Comparison of ENCODE assay signal across 12 mouse cellular contexts in genomic region chr9:70241411-70241961, GRCm38 (mm10). TPM values are rescaled to one million over a fixed set of nuclear protein-coding genes. Genes with fewer than 3 reads are reported as not detected.
DNase-seq lines count a peak whose midpoint lies in the region; ATAC-seq lines count a peak whose summit lies in the region.
"Had no signal": no experiment of that assay in that cellular context is flagged by ENCODE, and none has a peak within 500 bp of the region (broad histone marks: within the 10 kb centered on the region; RNA-seq: fewer than 3 reads in every experiment).

No protein-coding gene starts in this region.

- no peaks in the 10 kb centered on the region for H3K27me3 ChIP-seq in limb, embryonic 11.5 days (ENCODE audit: control insufficient read depth, insufficient read depth, low read length)

- H3K9me3 ChIP-seq in limb, embryonic 11.5 days (ENCODE audit: control insufficient read depth, low read length): no peaks in the 10 kb centered on the region

- 0 out of 2 replicates have a peak overlapping the region, but pooled peaks have one; percentile 8 for H3K27ac ChIP-seq in limb, embryonic 11.5 days (replicated peaks; ENCODE audit: low read depth, low read length)

- DNase-seq in NIH3T3 (ENCODE audit: low read depth): peak; percentile 65
- peak; percentile 58 for DNase-seq in induced T-regulatory cell, adult 2 months (ENCODE audit: low read depth)
- peak; percentile 36 for DNase-seq in limb, embryonic 11.5 days (ENCODE audit: low spot score)
- DNase-seq in lung, postnatal 10 days: peak; percentile 60
- DNase-seq in ovary, adult 18-20 months (ENCODE audit: low spot score): no peak
- DNase-seq in thymus, postnatal 14 days: no peak
- DNase-seq in thymus, postnatal 10 days (ENCODE audit: low spot score in 2 of 2): no peak
- DNase-seq in ovary, postnatal 14 days (ENCODE audit: low spot score): no peak
- DNase-seq: cerebellum, adult 9-10 months; gastrocnemius, postnatal 10 days; layer of hippocampus, adult 9-11 months; right cerebral cortex, adult 18-20 months had no signal

- H3K9ac ChIP-seq in limb, embryonic 11.5 days (ENCODE audit: low read length): no peak overlapping the region

- H3K36me3 ChIP-seq in limb, embryonic 11.5 days (ENCODE audit: control insufficient read depth, insufficient read depth, low read length): no peaks in the 10 kb centered on the region

- ATAC-seq in limb, embryonic 11.5 days (ENCODE audit: insufficient number of reproducible peaks, low FRiP score, low TSS enrichment, low read depth): no peak

- peaks cover 17% of the 10 kb centered on the region for H3K4me1 ChIP-seq in limb, embryonic 11.5 days (ENCODE audit: control insufficient read depth, insufficient read depth, low read length)

- no peak overlapping the region for H3K4me2 ChIP-seq in limb, embryonic 11.5 days (ENCODE audit: low read depth, severe bottlenecking)

- no peak overlapping the region for H3K4me3 ChIP-seq in limb, embryonic 11.5 days (ENCODE audit: low read depth, low read length)

- WGBS in limb, embryonic 11.5 days: 63% methylated on average over 8 of the region's 8 CpGs

RNA-seq across cellular contexts. Expression of gene Myo1e, which starts 34.3 kb away (rescaled TPM):
- 16.9 and 18.0 TPM in 2 replicates for polyA plus RNA-seq in limb, embryonic 11.5 days (2014; fragmentation: Nextera tagmentation; extraction: Ambion mirVana)

Comparison
In these comparisons a context has a peak if more than half of its experiments do, and no peak if none do; other contexts are left out.
1. DNase-seq: peak in NIH3T3 (single experiment), induced T-regulatory cell, adult 2 months (single experiment), limb, embryonic 11.5 days (single experiment) and lung, postnatal 10 days (single experiment); none in ovary, adult 18-20 months (single experiment), thymus, postnatal 14 days (single experiment), thymus, postnatal 10 days (0 of 2) and ovary, postnatal 14 days (single experiment).